Mouse (Mus musculus): ENCODE measurements around the gene Vti1a. TPM values are rescaled to one million over a fixed set of nuclear protein-coding genes. Genes with fewer than 3 reads are reported as not detected.

The Vti1a gene
- polyA plus RNA-seq, 1 experiment from 2014 or later = 24.5 TPM

DNA sequence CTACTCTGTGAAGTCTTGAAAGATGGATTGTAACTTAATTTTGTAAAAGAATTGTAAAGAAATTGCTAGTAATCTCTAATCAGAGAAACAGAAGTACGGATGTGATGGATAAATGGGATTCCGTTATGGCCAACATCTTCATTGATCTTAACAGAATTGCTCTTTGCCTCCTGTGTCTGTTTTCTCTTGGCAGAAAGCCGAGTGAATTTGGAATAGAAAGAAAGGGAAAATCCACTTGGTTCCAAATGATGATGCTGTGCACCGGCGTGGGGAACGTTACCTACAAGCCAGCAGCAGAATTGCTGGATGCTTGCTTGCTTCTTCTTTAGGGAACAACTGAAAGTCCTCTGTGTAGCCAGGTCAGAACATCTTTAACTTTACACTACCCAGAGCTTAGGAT, 24.4 kb downstream of the Vti1a start:
- WGBS (ENCODE audit: insufficient replicate concordance) = 85% methylated on average over 6 of the region's 6 CpGs
- no peaks in the 10 kb centered on the region for H3K9me3 ChIP-seq (replicated peaks)
- no peak overlapping the region for H3K27ac ChIP-seq
- H3K4me1 ChIP-seq = peaks cover 19% of the 10 kb centered on the region
- H3K27me3 ChIP-seq (replicated peaks) = no peaks in the 10 kb centered on the region
- no peak overlapping the region for H3K4me2 ChIP-seq
- no peak for ATAC-seq
- H3K9ac ChIP-seq = no peak overlapping the region
- H3K4me3 ChIP-seq = no peak overlapping the region
- H3K36me3 ChIP-seq = peaks cover 27% of the 10 kb centered on the region

DNA sequence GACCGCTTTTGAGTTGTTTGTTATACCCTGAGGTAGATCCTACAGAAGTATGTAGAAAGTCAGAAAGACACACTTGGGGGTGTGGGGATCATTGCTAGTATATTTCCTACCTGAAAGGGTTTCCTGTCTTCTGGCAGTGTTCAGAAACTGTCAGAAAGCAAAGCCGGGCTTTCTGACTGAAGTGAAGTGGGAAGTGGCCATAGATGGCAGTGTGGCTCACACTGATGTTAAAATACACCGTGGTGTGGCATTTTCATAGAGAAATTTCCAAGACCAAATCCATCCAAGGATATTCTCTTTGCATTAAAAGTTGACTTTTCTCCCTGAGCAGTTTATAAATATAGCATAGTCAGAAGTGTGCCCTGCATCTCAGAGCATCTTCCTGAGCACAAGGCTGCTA, 25.3 kb downstream of the Vti1a start:
- peaks cover 19% of the 10 kb centered on the region for H3K4me1 ChIP-seq
- 46% methylated on average over 3 of the region's 3 CpGs for WGBS (ENCODE audit: insufficient replicate concordance)
- H3K4me2 ChIP-seq = no peak overlapping the region
- no peak overlapping the region for H3K4me3 ChIP-seq
- no peak for ATAC-seq
- 0 out of 2 replicates have a peak overlapping the region, but pooled peaks have one; percentile 36 for H3K27ac ChIP-seq
- H3K36me3 ChIP-seq = peaks cover 30% of the 10 kb centered on the region
- no peaks in the 10 kb centered on the region for H3K9me3 ChIP-seq (replicated peaks)
- H3K27me3 ChIP-seq (replicated peaks) = no peaks in the 10 kb centered on the region
- no peak overlapping the region for H3K9ac ChIP-seq

DNA sequence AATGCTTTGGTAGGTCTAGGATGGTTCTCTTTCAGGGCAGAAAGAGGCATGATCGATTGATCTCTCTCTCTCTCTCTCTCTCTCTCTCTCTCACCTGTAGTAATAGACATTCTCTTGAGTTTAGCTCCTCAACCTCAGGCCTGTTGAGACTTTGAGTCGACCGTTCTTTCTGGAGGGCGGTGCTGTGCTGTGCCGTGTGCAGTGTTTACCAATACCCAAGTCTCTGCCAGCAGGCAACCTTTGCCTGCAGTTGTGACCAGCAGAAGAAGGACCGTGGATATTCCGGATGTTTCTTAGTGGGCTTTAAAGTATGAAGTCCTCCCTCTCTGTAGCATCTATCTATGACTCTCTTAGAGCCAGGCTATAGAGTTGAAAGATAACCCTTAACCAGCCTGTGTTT, 26.3 kb downstream of the Vti1a start:
- WGBS (ENCODE audit: insufficient replicate concordance) = 85% methylated on average over 7 of the region's 7 CpGs
- Histone ChIP-seq H3K4me3 (no peak overlapping the region), H3K9ac (no peak overlapping the region), H3K27ac (no peak overlapping the region), H3K27me3 (replicated peaks) (no peaks in the 10 kb centered on the region), H3K4me2 (no peak overlapping the region), H3K9me3 (replicated peaks) (no peaks in the 10 kb centered on the region), H3K4me1 (peaks cover 19% of the 10 kb centered on the region), H3K36me3 (peaks cover 23% of the 10 kb centered on the region)
- ATAC-seq = no peak

DNA sequence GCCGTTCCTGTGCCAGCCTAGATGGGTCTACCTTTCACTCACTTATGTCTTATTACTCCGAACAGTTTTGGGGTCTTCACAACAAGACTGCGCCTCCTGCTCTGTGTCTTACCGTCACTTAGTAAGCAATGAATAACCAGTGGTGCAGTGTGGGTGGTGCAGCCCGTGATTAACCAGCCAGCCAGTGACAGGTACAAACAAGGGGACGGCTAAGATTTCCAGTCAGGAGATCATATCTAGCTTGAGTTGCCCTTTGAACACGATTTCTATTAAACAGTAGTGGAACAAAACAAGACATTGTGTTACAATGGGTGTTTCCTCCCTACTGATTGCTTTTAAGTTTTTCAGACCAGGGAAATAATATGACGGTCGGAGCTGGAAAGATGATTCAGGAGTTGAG, 27.2 kb downstream of the Vti1a start:
- Histone ChIP-seq H3K27me3 (replicated peaks) (no peaks in the 10 kb centered on the region), H3K4me3 (no peak overlapping the region), H3K36me3 (peaks cover 19% of the 10 kb centered on the region), H3K9me3 (replicated peaks) (no peaks in the 10 kb centered on the region), H3K4me1 (peaks cover 27% of the 10 kb centered on the region), H3K4me2 (no peak overlapping the region), H3K27ac (no peak overlapping the region), H3K9ac (no peak overlapping the region)
- ATAC-seq = no peak
- WGBS (ENCODE audit: insufficient replicate concordance) = 81% methylated on average over 9 of the region's 9 CpGs

DNA sequence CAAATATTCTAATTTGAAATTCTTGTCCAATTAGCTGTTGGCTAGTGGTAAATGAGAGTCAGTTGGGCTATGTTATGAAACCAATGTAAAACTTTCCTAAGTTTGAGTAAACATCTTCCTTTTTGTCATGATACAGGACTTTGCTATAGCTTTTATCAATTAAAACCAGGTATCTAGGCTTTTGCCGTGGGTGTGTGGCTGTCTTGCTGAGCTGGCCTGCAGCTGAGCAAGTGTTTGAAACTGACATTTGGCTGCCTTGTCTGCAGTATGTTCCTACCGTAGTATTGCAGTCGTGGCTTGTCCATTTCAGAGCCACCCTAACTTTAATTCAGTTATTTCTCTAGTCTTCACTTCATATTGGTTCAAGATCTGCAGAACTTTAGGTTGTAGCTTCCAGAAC, 32.1 kb downstream of the Vti1a start:
- H3K4me1 ChIP-seq = peaks cover 20% of the 10 kb centered on the region
- H3K36me3 ChIP-seq = peaks cover 20% of the 10 kb centered on the region
- ATAC-seq = 0 out of 2 replicates have a peak, but pooled peaks have one; percentile 24
- WGBS (ENCODE audit: insufficient replicate concordance) = 54% methylated on average over 3 of the region's 3 CpGs
- no peak overlapping the region for H3K4me2 ChIP-seq
- no peak overlapping the region for H3K27ac ChIP-seq
- no peak overlapping the region for H3K4me3 ChIP-seq
- no peaks in the 10 kb centered on the region for H3K27me3 ChIP-seq (replicated peaks)
- H3K9ac ChIP-seq = no peak overlapping the region
- no peaks in the 10 kb centered on the region for H3K9me3 ChIP-seq (replicated peaks)

DNA sequence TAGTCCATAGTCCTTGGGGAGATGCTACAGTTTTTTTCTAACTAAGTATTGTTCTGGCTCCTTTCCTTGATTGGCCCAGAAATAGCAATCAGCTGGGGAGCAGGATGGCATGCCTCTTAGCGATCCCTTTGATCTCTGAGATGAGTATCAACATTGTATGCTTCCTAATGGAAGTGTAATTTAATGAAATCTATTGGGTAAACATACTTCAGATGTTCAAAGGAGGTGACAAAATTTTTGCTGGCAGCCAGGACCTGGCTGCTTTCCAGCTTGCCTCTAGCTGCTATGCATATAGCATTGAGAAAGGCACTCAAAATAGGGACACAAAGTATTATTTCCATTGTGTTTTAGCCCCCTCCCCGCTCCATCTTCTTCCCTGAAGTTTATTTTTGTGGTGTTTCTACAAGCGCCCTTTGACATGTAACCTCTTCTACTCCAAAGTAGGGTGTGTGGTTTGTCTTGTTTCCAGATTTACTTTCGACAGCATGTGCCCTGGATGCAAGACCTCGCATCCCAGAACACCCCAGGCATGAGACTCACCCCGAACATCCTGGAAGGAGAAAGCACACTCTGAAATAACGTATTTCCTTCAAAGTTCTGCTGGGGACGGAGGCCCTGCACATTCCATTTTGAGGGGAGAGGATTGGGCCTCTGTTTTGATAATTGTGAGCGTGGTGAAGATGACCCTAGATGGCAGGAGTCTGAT, 34.7 kb downstream of the Vti1a start:
- H3K27me3 ChIP-seq (replicated peaks) = no peaks in the 10 kb centered on the region
- ATAC-seq = no peak
- H3K36me3 ChIP-seq = peaks cover 16% of the 10 kb centered on the region
- no peak overlapping the region for H3K4me3 ChIP-seq
- no peak overlapping the region for H3K4me2 ChIP-seq
- no peak overlapping the region for H3K27ac ChIP-seq
- H3K9ac ChIP-seq = no peak overlapping the region
- H3K4me1 ChIP-seq = peaks cover 20% of the 10 kb centered on the region
- 84% methylated on average over 9 of the region's 9 CpGs for WGBS (ENCODE audit: insufficient replicate concordance)
- no peaks in the 10 kb centered on the region for H3K9me3 ChIP-seq (replicated peaks)

DNA sequence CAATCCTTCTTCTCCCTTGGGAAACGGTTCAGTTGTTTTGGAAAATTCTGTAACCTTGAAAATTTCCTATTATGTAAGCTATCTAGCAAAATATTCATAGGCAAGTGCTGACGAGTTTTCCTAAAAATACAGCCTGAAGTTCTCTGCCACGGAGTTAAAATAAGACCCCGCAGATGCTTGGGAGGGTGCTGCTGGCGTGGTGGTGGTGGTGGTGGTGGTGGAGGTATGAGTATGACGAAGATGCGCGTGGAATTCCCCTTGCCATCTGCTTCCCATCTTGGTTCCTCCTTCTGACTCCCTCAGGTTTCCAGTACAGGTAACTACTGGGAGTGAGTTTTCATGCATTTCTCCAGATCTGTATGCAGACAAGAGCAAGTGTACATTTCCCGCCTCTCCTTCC, 46.5 kb downstream of the Vti1a start:
- Histone ChIP-seq H3K36me3 (no peaks in the 10 kb centered on the region), H3K4me1 (no peaks in the 10 kb centered on the region), H3K27ac (no peak overlapping the region), H3K27me3 (replicated peaks) (no peaks in the 10 kb centered on the region), H3K9ac (no peak overlapping the region), H3K4me3 (no peak overlapping the region), H3K4me2 (no peak overlapping the region), H3K9me3 (replicated peaks) (no peaks in the 10 kb centered on the region)
- WGBS (ENCODE audit: insufficient replicate concordance) = 86% methylated on average over 9 of the region's 9 CpGs
- ATAC-seq = no peak

DNA sequence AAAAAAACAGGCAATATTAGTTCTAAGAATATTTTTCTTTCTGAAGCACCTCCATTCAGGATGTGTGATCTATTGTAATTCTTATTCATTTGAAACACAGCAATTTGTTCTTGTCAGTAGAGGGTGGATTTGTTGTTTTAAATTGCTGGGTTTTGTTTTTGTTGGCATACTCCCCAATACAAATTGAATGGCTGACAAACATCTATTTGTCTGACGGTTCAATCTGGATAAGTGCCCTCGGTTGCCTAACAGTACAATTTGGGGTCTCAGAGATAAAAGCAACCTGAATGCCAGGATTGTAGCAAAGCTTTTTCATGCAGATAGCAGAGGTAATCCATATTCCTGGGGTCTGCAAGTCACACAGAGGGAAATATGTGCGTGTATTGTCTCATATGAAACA, 53.6 kb downstream of the Vti1a start:
- no peaks in the 10 kb centered on the region for H3K4me1 ChIP-seq
- no peak overlapping the region for H3K27ac ChIP-seq
- no peaks in the 10 kb centered on the region for H3K27me3 ChIP-seq (replicated peaks)
- H3K9me3 ChIP-seq (replicated peaks) = no peaks in the 10 kb centered on the region
- H3K36me3 ChIP-seq = no peaks in the 10 kb centered on the region
- ATAC-seq = no peak
- no peak overlapping the region for H3K9ac ChIP-seq
- WGBS (ENCODE audit: insufficient replicate concordance) = 67% methylated on average over 3 of the region's 3 CpGs
- H3K4me3 ChIP-seq = no peak overlapping the region
- H3K4me2 ChIP-seq = no peak overlapping the region

DNA sequence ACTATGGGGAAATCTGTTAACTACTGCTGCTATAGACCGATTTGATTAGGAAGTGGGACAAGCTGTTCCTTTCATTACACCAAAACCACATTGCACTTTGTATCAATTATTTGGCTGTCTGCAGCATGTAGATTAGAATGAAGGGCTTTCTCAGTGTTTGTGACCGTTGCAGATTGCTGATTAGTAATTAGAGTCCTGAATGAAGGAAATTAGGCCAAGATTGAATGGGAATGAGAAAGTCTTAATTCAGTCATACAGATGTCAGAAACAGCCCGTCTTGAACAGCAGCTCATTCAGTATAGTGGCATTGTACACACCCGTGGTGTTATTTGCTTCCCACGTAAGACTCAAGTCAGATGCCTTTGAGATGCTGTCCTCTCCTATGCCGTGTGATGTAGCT, 60.2 kb downstream of the Vti1a start:
- Histone ChIP-seq H3K9me3 (replicated peaks) (no peaks in the 10 kb centered on the region), H3K9ac (no peak overlapping the region), H3K4me1 (peaks cover 14% of the 10 kb centered on the region), H3K36me3 (peaks cover 2% of the 10 kb centered on the region; the same call in 1 of the 2 replicates), H3K27ac (no peak overlapping the region), H3K4me3 (no peak overlapping the region), H3K4me2 (no peak overlapping the region), H3K27me3 (replicated peaks) (no peaks in the 10 kb centered on the region)
- ATAC-seq = no peak
- WGBS (ENCODE audit: insufficient replicate concordance) = 65% methylated on average over 6 of the region's 6 CpGs

DNA sequence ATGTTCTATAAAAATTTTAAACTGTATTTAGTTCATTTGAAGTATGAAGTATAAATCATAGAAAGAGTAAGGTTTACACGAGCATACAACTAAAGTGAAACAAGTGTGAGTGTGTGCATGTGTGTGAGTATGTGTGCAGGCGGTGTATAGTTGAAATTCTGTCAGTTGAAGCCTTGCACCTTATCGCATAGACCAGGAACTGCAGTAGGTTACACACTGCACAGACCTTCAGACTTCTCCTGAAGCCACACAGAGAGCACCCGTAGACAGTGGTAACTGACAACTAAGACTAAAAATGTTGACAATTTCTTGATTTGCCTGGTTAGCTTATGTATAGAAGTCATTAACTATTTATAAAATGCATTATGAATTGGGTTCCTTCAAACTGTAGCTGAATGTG, 61.4 kb downstream of the Vti1a start:
- Histone ChIP-seq H3K4me2 (no peak overlapping the region), H3K9me3 (replicated peaks) (no peaks in the 10 kb centered on the region), H3K9ac (no peak overlapping the region), H3K36me3 (peaks cover 10% of the 10 kb centered on the region), H3K27me3 (replicated peaks) (no peaks in the 10 kb centered on the region), H3K27ac (no peak overlapping the region), H3K4me1 (peaks cover 14% of the 10 kb centered on the region), H3K4me3 (no peak overlapping the region)
- 59% methylated on average over 4 of the region's 4 CpGs for WGBS (ENCODE audit: insufficient replicate concordance)
- ATAC-seq = no peak

DNA sequence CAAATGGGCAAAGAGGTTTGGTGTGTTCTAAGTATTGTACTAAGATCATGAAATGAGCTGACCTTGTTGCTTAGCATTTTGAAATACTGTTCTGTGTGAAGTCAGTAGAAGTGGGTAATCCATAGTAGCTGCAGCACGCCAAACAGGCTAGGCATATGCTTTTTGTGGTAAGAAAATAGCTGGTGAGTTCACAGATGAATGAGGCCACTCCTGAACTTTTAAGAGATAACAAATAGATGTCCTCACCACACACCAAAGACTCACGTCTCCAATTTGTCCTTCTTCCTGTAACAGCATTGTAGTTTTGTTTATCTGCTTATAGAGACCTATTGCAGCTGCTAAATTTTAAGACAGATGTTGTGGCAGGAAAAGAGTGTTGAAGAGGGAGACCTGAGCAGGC, 62.8 kb downstream of the Vti1a start:
- H3K36me3 ChIP-seq = peaks cover 10% of the 10 kb centered on the region
- 10% methylated on average over 2 of the region's 2 CpGs for WGBS (ENCODE audit: insufficient replicate concordance)
- H3K9me3 ChIP-seq (replicated peaks) = no peaks in the 10 kb centered on the region
- H3K4me2 ChIP-seq = peak overlapping the region; percentile 18; the same call in 1 of the 2 replicates
- H3K4me1 ChIP-seq = peaks cover 14% of the 10 kb centered on the region
- H3K27ac ChIP-seq = no peak overlapping the region
- no peak for ATAC-seq
- H3K4me3 ChIP-seq = no peak overlapping the region
- no peak overlapping the region for H3K9ac ChIP-seq
- H3K27me3 ChIP-seq (replicated peaks) = no peaks in the 10 kb centered on the region

DNA sequence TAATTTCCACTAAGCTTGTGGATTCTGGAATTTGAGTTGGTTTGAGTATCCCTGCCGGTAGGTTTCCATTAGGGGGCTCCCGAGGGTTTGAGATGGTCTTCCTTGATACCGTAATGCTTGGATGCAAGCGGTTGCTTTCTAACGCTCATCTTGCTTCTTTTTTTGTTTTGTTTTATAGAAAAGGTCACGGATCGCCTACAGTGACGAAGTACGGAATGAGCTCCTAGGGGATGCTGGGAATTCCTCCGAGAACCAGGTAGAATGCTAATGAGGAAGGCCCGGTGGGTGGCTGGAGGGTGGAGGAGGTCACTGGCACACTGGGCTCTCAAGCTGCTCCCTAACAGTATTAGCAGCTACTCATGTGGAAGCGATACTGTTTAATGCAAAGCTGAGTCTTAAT, 64.7 kb downstream of the Vti1a start:
- Histone ChIP-seq H3K9me3 (replicated peaks) (no peaks in the 10 kb centered on the region), H3K4me1 (peaks cover 14% of the 10 kb centered on the region), H3K4me3 (no peak overlapping the region), H3K4me2 (no peak overlapping the region), H3K9ac (no peak overlapping the region), H3K27me3 (replicated peaks) (no peaks in the 10 kb centered on the region), H3K27ac (no peak overlapping the region), H3K36me3 (peaks cover 10% of the 10 kb centered on the region)
- no peak for ATAC-seq
- WGBS (ENCODE audit: insufficient replicate concordance) = 79% methylated on average over 12 of the region's 12 CpGs

DNA sequence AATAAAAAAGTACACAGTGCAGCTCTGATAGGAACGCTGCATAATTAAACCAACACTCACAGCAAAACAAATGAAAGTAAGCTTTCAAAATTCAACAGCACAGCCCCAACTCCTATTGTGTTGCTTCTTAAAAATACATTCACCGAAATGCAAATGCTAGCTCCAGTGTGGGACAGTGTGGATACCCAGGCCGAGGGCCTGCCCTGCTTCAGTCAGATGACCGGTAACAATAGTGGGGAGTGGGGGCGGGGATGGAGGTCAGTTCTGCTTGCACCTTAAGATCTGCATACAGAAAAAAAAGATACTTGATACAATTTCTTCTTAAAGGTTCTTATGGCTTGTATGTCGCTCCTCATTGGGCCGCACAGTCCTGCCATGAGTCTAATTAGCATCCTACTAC, 65.2 kb downstream of the Vti1a start:
- Histone ChIP-seq H3K4me1 (peaks cover 14% of the 10 kb centered on the region), H3K36me3 (peaks cover 10% of the 10 kb centered on the region), H3K4me2 (no peak overlapping the region), H3K27me3 (replicated peaks) (no peaks in the 10 kb centered on the region), H3K9me3 (replicated peaks) (no peaks in the 10 kb centered on the region), H3K4me3 (no peak overlapping the region), H3K27ac (no peak overlapping the region), H3K9ac (no peak overlapping the region)
- WGBS (ENCODE audit: insufficient replicate concordance) = 88% methylated on average over 7 of the region's 7 CpGs
- ATAC-seq = no peak
